Mouse (Mus musculus) liver, embryonic 14.5 days (tissue): ENCODE results near the gene Rerg.

Experiments used
- CTCF ChIP-seq: IDR thresholded peaks from 2 replicates; pipeline ENCODE4 v1.5.1; 2016; ENCODE audit warnings: antibody characterized with exemption, low read depth, control low read depth
- EP300 ChIP-seq: IDR thresholded peaks from 2 replicates; pipeline ENCODE4 v1.6.1; 2016; ENCODE audit warnings: antibody characterized with exemption, low read depth

GRCm38 (mm10) chr6:137155196-137156137 lies 14.8 kb downstream of the Rerg start:
- TF ChIP-seq CTCF = no peak
- no peak for TF ChIP-seq EP300
